In genomic region chr3:41194311-41195112, GRCm38 (mm10) we compare ENCODE assay signal across 8 mouse cellular contexts.
DNase-seq lines count a peak whose midpoint lies in the region; ATAC-seq lines count a peak whose summit lies in the region.

No protein-coding gene starts in this region.

- peak; percentile 39 for DNase-seq in cerebellum, adult 11-12 months
- no peak for DNase-seq in kidney, postnatal 10 days
- peak; percentile 25 to 57 for DNase-seq in adrenal gland, adult 18-20 months (ENCODE audit: low spot score in 2 of 2)
- DNase-seq in frontal cortex, postnatal 10 days (ENCODE audit: low spot score in 2 of 2) = no peak

- H3K4me1 ChIP-seq in kidney, embryonic 16.5 days (ENCODE audit: insufficient read depth, low read length) = peaks cover 14% of the 10 kb centered on the region
- H3K4me1 ChIP-seq in heart, embryonic 12.5 days (replicated peaks) = peaks cover 39% of the 10 kb centered on the region

- no peak overlapping the region for H3K9ac ChIP-seq in kidney, embryonic 16.5 days (replicated peaks; ENCODE audit: low read length)
- no peak overlapping the region for H3K9ac ChIP-seq in heart, embryonic 12.5 days

- WGBS in kidney, embryonic 16.5 days = 68% methylated on average over 9 of the region's 9 CpGs
- 72% methylated on average over 9 of the region's 9 CpGs for WGBS in heart, embryonic 12.5 days

- H3K27ac ChIP-seq in kidney, embryonic 16.5 days (ENCODE audit: low read length) = peak overlapping the region; percentile 15; the same call in 1 of the 2 replicates
- peak overlapping the region; percentile 26 for H3K27ac ChIP-seq in heart, embryonic 12.5 days (ENCODE audit: poor library complexity, severe bottlenecking)

- no peaks in the 10 kb centered on the region for H3K27me3 ChIP-seq in kidney, embryonic 16.5 days (ENCODE audit: insufficient read depth, low read length)
- no peaks in the 10 kb centered on the region for H3K27me3 ChIP-seq in heart, embryonic 12.5 days (replicated peaks)

- no peak for ATAC-seq in cerebellum, adult (ENCODE audit: insufficient number of reproducible peaks, low FRiP score, low TSS enrichment)
- ATAC-seq in kidney, embryonic 16.5 days (ENCODE audit: low FRiP score, low TSS enrichment) = no peak
- no peak for ATAC-seq in heart, embryonic 12.5 days (ENCODE audit: insufficient number of reproducible peaks, low FRiP score)
- no peak for ATAC-seq in erythroid progenitor cell, adult 5-6 weeks (replicated peaks; ENCODE audit: low FRiP score, poor library complexity, severe bottlenecking)

- H3K36me3 ChIP-seq in kidney, embryonic 16.5 days (ENCODE audit: insufficient read depth, low read length) = no peaks in the 10 kb centered on the region
- H3K36me3 ChIP-seq in heart, embryonic 12.5 days = no peaks in the 10 kb centered on the region

- H3K4me2 ChIP-seq in kidney, embryonic 16.5 days (replicated peaks; ENCODE audit: low read depth, low read length) = no peak overlapping the region
- H3K4me2 ChIP-seq in heart, embryonic 12.5 days = no peak overlapping the region

- no peaks in the 10 kb centered on the region for H3K9me3 ChIP-seq in kidney, embryonic 16.5 days (ENCODE audit: low read length)
- H3K9me3 ChIP-seq in heart, embryonic 12.5 days (replicated peaks) = no peaks in the 10 kb centered on the region

- no peak overlapping the region for H3K4me3 ChIP-seq in kidney, embryonic 16.5 days (ENCODE audit: low read length)
- H3K4me3 ChIP-seq in heart, embryonic 12.5 days = no peak overlapping the region

Comparison
In these comparisons a context has a peak if more than half of its experiments do, and no peak if none do; other contexts are left out.
1. DNase-seq: peak in cerebellum, adult 11-12 months (single experiment) and adrenal gland, adult 18-20 months (2 of 2); none in kidney, postnatal 10 days (single experiment) and frontal cortex, postnatal 10 days (0 of 2).